Mouse (Mus musculus) G1E (cell line): ENCODE results near the gene Olfr766-ps1. TPM values are rescaled to one million over a fixed set of nuclear protein-coding genes. Genes with fewer than 3 reads are reported as not detected.
"Not testable (repeated sequence)": the region's sequence is repeated elsewhere in the genome, so short reads cannot be mapped to it uniquely, and the experiment has no call there.

Experiments
- ATAC-seq: 2 replicates; pipeline ENCODE4 v1.8.0; 2016; ENCODE audit warnings: mild to moderate bottlenecking; ENCODE audit not compliant: insufficient number of reproducible peaks, poor library complexity, low FRiP score, severe bottlenecking; ENCODE audit errors: extremely low read depth
- DNase-seq: peaks from one replicate; pipeline ENCODE4 v3.0.0; 2012; ENCODE audit warnings: low spot score
- H3K27me3 ChIP-seq: 2 replicates; pipeline ENCODE4 v1.6.1; 2012; ENCODE audit warnings: mild to moderate bottlenecking, low read length, inconsistent platforms; ENCODE audit not compliant: insufficient read depth
- H3K36me3 ChIP-seq: replicated peaks from 2 replicates; pipeline ENCODE3; 2012; ENCODE audit warnings: mild to moderate bottlenecking, inconsistent platforms
- H3K4me1 ChIP-seq: 2 replicates; pipeline ENCODE4 v1.6.1; 2012; ENCODE audit warnings: low read depth, low read length, inconsistent platforms, mixed read lengths; ENCODE audit not compliant: insufficient read depth
- H3K4me3 ChIP-seq: 2 replicates; pipeline ENCODE4 v1.5.1; 2012; ENCODE audit warnings: low read depth, mild to moderate bottlenecking, inconsistent platforms, low read length, moderate library complexity, mixed read lengths
- H3K9me3 ChIP-seq: replicated peaks from 2 replicates; pipeline ENCODE4 v1.6.1; 2012; ENCODE audit warnings: inconsistent platforms
- CTCF ChIP-seq: IDR thresholded peaks from 2 replicates; pipeline ENCODE4 v1.5.1; 2012; ENCODE audit warnings: low read depth, low read length, inconsistent platforms, mixed read lengths
- GATA1 ChIP-seq: IDR thresholded peaks from 2 replicates; pipeline ENCODE4 v1.6.1; 2012; ENCODE audit warnings: borderline replicate concordance, low read length, inconsistent platforms, mixed read lengths
- GATA2 ChIP-seq: IDR thresholded peaks from 2 replicates; pipeline ENCODE4 v1.6.1; 2012; ENCODE audit warnings: low read depth, low read length, inconsistent platforms, borderline replicate concordance
- POLR2AphosphoS5 ChIP-seq: IDR thresholded peaks from 2 replicates; pipeline ENCODE4 v1.6.1; 2012; ENCODE audit warnings: low read depth, low read length, inconsistent platforms; ENCODE audit not compliant: insufficient replicate concordance
- TAL1 ChIP-seq: conservative IDR thresholded peaks from 2 replicates; pipeline ENCODE4 v1.6.1; 2012; ENCODE audit warnings: low read depth, low read length, inconsistent platforms, mixed read lengths
- polyA plus RNA-seq: library from polyadenylated mRNA; stranded (reverse); fragments of >175 nt; gene quantifications from 2 replicates; pipeline ENCODE4 v1.2.3, GENCODE M21; 2012
- total RNA-seq, 2 experiments: library from RNA; stranded (forward) in 1 of 2; stranded (reverse) in 1 of 2; fragments of 200-1000 nt in 1 of 2; fragments of >200 nt in 1 of 2; fragmentation: Nextera tagmentation in 1 of 2; gene quantifications; 2 replicates each; pipeline ENCODE4 v1.2.3; 2014 to 2017

The Olfr766-ps1 gene
- not detected in 2 replicates for total RNA-seq (2014; fragmentation: Nextera tagmentation)
- total RNA-seq (2017): 0.38 TPM in 1 of 2 replicates, not detected in the other
- not detected in 2 replicates for polyA plus RNA-seq

DNA sequence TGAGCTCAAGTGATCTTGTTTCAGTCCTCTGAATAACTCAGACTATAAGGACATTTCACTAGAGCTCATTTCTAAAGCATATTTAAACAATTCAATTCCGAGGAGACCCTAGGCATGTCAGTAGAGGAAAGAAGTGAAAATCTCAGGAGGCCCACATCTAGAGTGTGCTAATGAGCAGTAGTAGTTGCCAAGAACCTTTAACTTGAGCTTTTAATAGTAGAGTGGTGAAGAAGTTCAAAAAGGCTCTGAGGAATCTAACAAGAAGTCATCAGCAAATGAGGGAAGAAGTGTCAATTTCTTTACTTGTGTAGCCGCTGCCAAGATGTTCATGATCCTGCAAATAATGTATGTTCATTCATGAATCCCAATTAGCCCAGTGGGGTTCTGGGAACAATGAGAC lies at the start of gene Olfr766-ps1:
Gene Olfr766-ps1, minus strand, starts transcription at position 101 of the 400 bp plus-strand sequence.
- Histone ChIP-seq H3K4me3 (no peak within 1 kb of the TSS), H3K27me3 (no peaks in the 10 kb centered on the region), H3K36me3 (no peaks in the 10 kb centered on the region), H3K9me3 (no peaks in the 10 kb centered on the region), H3K4me1 (no peaks in the 10 kb centered on the region)
- ATAC-seq: no peak
- no peak for TF ChIP-seq POLR2AphosphoS5
- no peak for DNase-seq

DNA sequence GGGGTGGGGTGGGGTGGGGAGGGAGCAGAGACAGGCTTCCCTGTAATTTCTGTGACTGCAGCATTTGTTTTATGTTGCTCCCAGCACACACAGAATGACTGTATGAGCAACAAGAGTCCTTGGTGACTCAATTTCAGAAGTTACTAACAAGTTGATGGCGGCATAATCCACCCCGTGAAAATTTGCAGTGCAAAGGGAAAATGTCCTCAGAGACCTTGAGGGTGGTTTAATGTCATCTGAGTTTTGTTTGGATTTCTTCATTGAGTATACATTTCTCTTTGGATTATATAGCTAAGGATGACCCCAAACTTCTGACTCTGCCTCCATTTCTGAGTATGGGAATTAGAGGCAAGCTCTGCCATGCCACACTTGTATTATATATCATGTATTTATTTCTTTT lies 49.0 kb upstream of the Olfr766-ps1 start, which contains the start of gene Olfr769:
Gene Olfr769, minus strand, starts transcription at position 101 of the 400 bp plus-strand sequence.
- Histone ChIP-seq H3K27me3 (no peaks in the 10 kb centered on the region), H3K4me1 (no peaks in the 10 kb centered on the region), H3K36me3 (no peaks in the 10 kb centered on the region), H3K9me3 (no peaks in the 10 kb centered on the region), H3K4me3 (no peak within 1 kb of the TSS)
- TF ChIP-seq POLR2AphosphoS5 (no peak), GATA1 (no peak), TAL1 (no peak), CTCF (no peak), GATA2 (no peak)
- DNase-seq (no peak), ATAC-seq (no peak)

DNA sequence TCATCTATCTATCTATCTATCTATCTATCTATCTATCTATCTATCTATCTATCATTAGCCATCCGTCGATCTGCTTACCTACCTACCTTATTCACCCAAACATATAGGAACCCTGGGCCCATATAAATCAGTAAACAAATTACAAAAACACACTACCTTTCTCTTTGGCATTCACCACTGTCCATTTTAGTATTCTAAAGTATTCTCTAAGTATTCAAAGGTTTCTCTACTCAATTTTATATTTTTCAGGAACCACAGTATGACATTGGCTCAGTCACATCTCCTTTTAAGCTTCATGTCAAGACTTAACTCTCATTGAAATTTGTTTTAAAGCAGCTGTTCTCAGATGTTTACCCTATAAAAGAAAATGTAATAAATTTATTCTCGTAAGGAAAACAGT lies 46.4 kb upstream of the Olfr766-ps1 start:
- H3K27me3 ChIP-seq: no peaks in the 10 kb centered on the region
- DNase-seq: no peak
- no peaks in the 10 kb centered on the region for H3K9me3 ChIP-seq
- TF ChIP-seq CTCF (no peak), TAL1 (no peak), POLR2AphosphoS5 (no peak), GATA1 (no peak), GATA2 (no peak)
- H3K4me3 ChIP-seq: no peak overlapping the region
- no peaks in the 10 kb centered on the region for H3K4me1 ChIP-seq
- no peaks in the 10 kb centered on the region for H3K36me3 ChIP-seq
- no peak for ATAC-seq

DNA sequence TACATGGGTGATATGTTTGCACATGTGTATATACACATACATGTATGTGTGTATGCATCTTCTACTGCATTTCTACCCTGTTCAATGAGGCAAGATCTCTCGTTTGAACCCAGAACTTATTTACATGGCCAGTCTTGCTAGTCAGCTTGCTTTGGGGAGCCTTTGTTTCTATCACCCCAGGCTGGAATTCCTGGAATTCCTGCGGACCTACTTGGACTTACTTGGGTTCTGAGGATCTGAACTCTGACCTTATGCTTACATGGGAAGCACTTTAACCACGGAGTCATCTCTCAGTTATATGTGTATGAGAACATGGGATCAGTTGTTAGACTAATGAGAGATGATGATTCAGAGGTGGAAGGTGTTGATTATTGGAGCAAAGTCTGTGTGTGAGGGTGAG lies 32.5 kb upstream of the Olfr766-ps1 start:
- TF ChIP-seq TAL1 (no peak), POLR2AphosphoS5 (no peak), GATA1 (no peak), GATA2 (no peak), CTCF (no peak)
- Histone ChIP-seq H3K36me3 (no peaks in the 10 kb centered on the region), H3K4me3 (no peak overlapping the region), H3K4me1 (no peaks in the 10 kb centered on the region), H3K9me3 (no peaks in the 10 kb centered on the region), H3K27me3 (no peaks in the 10 kb centered on the region)
- no peak for ATAC-seq
- no peak for DNase-seq

DNA sequence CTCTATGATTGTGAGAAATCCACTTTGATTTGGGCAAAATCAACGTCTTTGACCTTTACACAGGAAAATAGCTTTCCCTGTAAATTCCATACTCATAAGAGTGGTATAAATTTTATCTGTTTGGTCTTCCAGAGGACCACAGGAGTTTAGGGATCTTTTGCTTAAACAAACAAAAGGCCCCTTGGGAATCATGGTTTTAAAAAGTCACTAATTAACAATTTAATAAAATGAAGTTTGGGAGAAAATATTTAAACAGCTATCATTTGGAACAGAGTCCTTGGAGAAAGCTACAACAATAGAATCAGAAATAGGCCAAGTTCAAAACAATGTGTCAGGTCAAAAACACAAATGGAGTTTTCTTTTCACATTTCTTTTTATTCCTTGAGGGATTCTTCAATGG lies 30.5 kb upstream of the Olfr766-ps1 start, which contains the start of gene Olfr768:
Gene Olfr768, minus strand, starts transcription at position 101 of the 400 bp plus-strand sequence.
- Histone ChIP-seq H3K9me3 (no peaks in the 10 kb centered on the region), H3K4me1 (no peaks in the 10 kb centered on the region), H3K36me3 (no peaks in the 10 kb centered on the region), H3K27me3 (no peaks in the 10 kb centered on the region), H3K4me3 (no peak within 1 kb of the TSS)
- no peak for TF ChIP-seq CTCF
- TF ChIP-seq POLR2AphosphoS5: no peak
- ATAC-seq (no peak), DNase-seq (no peak)

DNA sequence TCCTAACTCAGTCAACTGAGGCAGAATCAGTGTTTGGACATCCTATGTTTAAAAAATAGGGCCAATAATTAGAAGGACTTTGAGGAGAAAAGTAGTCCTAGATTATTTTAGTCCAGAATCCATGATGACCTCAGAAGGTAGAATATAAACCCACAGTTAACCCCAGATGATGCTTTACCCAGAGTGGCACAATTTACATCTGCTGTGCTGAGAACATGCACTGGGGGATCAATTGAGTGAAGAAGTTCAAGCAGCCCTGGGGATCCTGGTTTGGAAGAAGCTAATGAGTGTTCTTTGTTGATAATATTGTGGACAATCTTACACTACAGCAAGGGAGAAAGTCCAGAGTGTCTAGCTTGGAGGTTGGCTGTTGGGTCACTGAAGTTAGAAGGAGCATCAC lies 14.0 kb upstream of the Olfr766-ps1 start, which contains the start of gene Olfr767:
Gene Olfr767, minus strand, starts transcription at position 101 of the 400 bp plus-strand sequence.
- not testable (repeated sequence) for H3K9me3 ChIP-seq, H3K27me3 ChIP-seq, ATAC-seq, H3K4me1 ChIP-seq, DNase-seq, H3K36me3 ChIP-seq, H3K4me3 ChIP-seq

DNA sequence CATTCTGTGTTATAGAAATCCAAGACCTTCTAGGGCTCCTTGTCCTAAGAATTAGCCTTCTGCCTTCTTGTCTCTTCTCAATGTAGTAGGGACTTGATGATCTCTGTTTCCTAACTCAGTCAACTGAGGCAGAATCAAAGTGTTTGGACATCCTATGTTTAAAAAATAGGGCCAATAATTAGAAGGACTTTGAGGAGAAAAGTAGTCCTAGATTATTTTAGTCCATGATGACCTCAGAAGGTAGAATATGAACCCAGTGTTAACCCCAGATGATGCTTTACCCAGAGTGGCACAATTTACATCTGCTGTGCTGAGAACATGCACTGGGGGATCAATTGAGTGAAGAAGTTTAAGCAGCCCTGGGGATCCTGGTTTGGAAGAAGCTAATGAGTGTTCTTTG lies 18.9 kb downstream of the Olfr766-ps1 start, which contains the start of gene Olfr765:
Gene Olfr765, minus strand, starts transcription at position 101 of the 400 bp plus-strand sequence.
- H3K36me3 ChIP-seq, H3K27me3 ChIP-seq, H3K4me3 ChIP-seq, H3K9me3 ChIP-seq, ATAC-seq, DNase-seq, H3K4me1 ChIP-seq: not testable (repeated sequence)
